Mouse (Mus musculus) stomach, embryonic 14.5 days (tissue): Measurements from ENCODE around the gene Myo1h. TPM values are rescaled to one million over a fixed set of nuclear protein-coding genes. Genes with fewer than 3 reads are reported as not detected.

Experiments
- ATAC-seq: fragments of 200-750 bp; cut with Nextera tagmentation; 2 replicates; pipeline ENCODE4 v1.8.0; 2017; ENCODE audit warnings: low read depth, moderate TSS enrichment; ENCODE audit not compliant: insufficient number of reproducible peaks, insufficient read depth, low FRiP score
- H3K27ac ChIP-seq: fragments of 300-500 bp; sonication (generic); 2 replicates; pipeline ENCODE4 v1.5.1; 2014; ENCODE audit warnings: mild to moderate bottlenecking, low read length, moderate library complexity, mixed read lengths
- H3K27me3 ChIP-seq: fragments of 300-500 bp; sonication (generic); 2 replicates; pipeline ENCODE4 v1.6.1; 2014; ENCODE audit warnings: low read length, control low read depth, mixed read lengths; ENCODE audit not compliant: control insufficient read depth, insufficient read depth
- H3K36me3 ChIP-seq: fragments of 300-500 bp; sonication (generic); 2 replicates; pipeline ENCODE4 v1.6.1; 2014; ENCODE audit warnings: mild to moderate bottlenecking, control low read depth, low read length, moderate library complexity, mixed read lengths; ENCODE audit not compliant: control insufficient read depth, insufficient read depth
- H3K4me1 ChIP-seq: fragments of 300-500 bp; sonication (generic); 2 replicates; pipeline ENCODE4 v1.6.1; 2014; ENCODE audit warnings: low read length, control low read depth, mixed read lengths; ENCODE audit not compliant: control insufficient read depth, insufficient read depth
- H3K4me2 ChIP-seq: fragments of 300-500 bp; sonication (generic); replicated peaks from 2 replicates; pipeline ENCODE4 v1.6.1; 2014; ENCODE audit warnings: low read depth, low read length, control low read depth
- H3K4me3 ChIP-seq: fragments of 300-500 bp; sonication (generic); 2 replicates; pipeline ENCODE4 v1.5.1; 2014; ENCODE audit warnings: low read depth, low read length, control low read depth
- H3K9ac ChIP-seq: fragments of 300-500 bp; sonication (generic); replicated peaks from 2 replicates; pipeline ENCODE4 v1.6.1; 2014; ENCODE audit warnings: low read depth, mild to moderate bottlenecking, control low read depth, low read length, moderate library complexity, mixed read lengths
- H3K9me3 ChIP-seq: fragments of 300-500 bp; sonication (generic); 2 replicates; pipeline ENCODE4 v1.6.1; 2016; ENCODE audit warnings: low read depth, low read length, control low read depth; ENCODE audit not compliant: control insufficient read depth
- WGBS: fragments of 180-500 bp; shearing (Covaris S2); extraction: QIAGEN DNeasy Blood & Tissue Kit; methylation state at CpG from one replicate; pipeline ENCODE4 v1.1.7; 2014; 5-methylcytosine and 5-hydroxymethylcytosine counted together
- polyA plus RNA-seq: library from polyadenylated mRNA; unstranded; fragments of >200 nt; fragmentation: Nextera tagmentation; extraction: Ambion mirVana; gene quantifications from 2 replicates; pipeline ENCODE4 v1.2.1, GENCODE M21; 2014

Myo1h gene
- polyA plus RNA-seq, 1 experiment from 2014 or later: 5.6 TPM

DNA sequence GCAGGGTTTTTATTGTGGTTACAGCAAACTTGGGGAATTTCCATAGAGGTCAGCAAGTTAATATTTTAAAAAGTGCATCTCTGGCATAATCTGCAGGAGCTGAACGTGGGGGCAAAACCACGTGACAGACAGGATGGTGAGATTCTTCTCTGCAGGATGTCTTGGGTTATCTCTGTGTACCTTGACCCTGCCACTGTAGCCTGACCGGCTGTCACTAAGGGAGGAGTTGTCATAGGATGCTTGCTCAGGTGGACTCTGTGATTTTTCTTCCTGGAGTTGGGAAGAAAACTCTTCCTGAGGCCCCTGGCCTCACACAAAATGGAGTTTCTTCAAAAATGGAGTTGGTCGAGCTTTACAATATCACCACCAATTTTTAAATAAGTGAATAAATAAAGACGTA, 54.0 kb downstream of the Myo1h start:
- Histone ChIP-seq H3K27ac (no peak overlapping the region), H3K4me3 (no peak overlapping the region), H3K4me2 (no peak overlapping the region), H3K27me3 (no peaks in the 10 kb centered on the region), H3K9ac (no peak overlapping the region), H3K9me3 (no peaks in the 10 kb centered on the region), H3K36me3 (no peaks in the 10 kb centered on the region), H3K4me1 (no peaks in the 10 kb centered on the region)
- WGBS: 66% methylated on average over 5 of the region's 5 CpGs
- no peak for ATAC-seq

DNA sequence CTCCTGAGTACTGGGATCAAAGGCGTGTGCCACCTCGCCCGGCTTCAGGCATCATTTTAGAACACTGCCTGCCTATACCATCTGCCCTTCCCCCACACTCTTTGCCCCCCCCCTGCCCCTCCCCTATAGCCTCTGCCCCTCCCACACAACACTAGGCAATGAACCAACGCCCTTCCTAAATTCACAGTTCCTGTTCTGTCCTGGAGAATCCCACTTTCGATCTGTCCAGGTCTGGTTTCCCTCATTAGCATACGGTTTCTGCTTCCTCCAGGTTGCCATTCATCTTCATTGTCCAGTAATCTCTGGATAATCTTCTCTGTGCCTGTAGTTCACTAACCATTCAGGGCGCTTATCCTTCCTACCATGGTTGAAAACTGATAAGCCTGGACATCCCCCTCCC, 54.6 kb downstream of the Myo1h start:
- no peak overlapping the region for H3K27ac ChIP-seq
- no peak overlapping the region for H3K4me3 ChIP-seq
- no peaks in the 10 kb centered on the region for H3K4me1 ChIP-seq
- no peaks in the 10 kb centered on the region for H3K36me3 ChIP-seq
- 83% methylated on average over 7 of the region's 7 CpGs for WGBS
- no peak overlapping the region for H3K9ac ChIP-seq
- H3K9me3 ChIP-seq: no peaks in the 10 kb centered on the region
- H3K27me3 ChIP-seq: no peaks in the 10 kb centered on the region
- no peak for ATAC-seq
- no peak overlapping the region for H3K4me2 ChIP-seq

DNA sequence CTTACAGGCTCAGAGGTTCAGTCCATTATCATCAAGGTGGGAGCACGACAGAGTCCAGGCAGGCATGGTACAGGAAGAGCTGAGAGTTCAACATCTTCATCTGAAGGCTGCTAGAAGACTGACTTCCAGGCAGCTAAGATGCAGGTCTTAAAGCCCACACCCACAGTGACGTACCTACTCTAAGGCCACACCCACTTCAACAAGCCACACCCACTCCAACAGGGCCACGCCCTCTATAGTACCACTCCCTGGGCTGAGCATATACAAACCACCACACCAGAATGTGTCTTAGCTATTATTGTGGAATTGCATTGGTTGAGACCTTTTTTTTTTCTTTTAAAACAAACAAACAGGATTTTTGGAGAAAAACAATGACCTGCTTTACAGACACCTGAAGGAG, 56.6 kb downstream of the Myo1h start:
- Histone ChIP-seq H3K4me1 (no peaks in the 10 kb centered on the region), H3K27me3 (no peaks in the 10 kb centered on the region), H3K9ac (no peak overlapping the region), H3K4me2 (no peak overlapping the region), H3K4me3 (no peak overlapping the region), H3K36me3 (no peaks in the 10 kb centered on the region), H3K9me3 (no peaks in the 10 kb centered on the region), H3K27ac (no peak overlapping the region)
- WGBS: 56% methylated on average over 3 of the region's 3 CpGs
- peak; percentile 74; the same call in 1 of the 2 replicates for ATAC-seq

DNA sequence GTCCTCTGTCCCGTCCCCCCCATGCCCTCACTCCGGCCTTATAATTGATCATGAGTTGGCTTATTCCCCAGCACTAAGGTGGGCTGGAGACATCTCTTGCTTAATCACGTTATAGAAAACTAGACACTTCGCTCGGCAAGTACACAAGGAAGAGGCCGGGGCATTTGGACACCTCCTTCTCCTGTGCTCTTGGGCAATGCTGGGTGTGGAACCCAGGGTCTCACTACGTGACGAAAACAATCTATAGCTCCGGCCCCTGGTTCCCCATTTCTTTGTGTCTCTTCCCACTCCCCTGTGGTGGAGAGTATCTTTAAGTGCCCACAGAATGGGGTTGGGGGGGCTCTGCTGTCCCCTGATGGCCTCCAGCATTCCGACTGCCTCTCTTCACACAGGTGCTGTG, 58.0 kb downstream of the Myo1h start:
- ATAC-seq: no peak
- H3K27me3 ChIP-seq: no peaks in the 10 kb centered on the region
- no peak overlapping the region for H3K27ac ChIP-seq
- H3K4me1 ChIP-seq: no peaks in the 10 kb centered on the region
- no peaks in the 10 kb centered on the region for H3K9me3 ChIP-seq
- H3K4me3 ChIP-seq: no peak overlapping the region
- no peaks in the 10 kb centered on the region for H3K36me3 ChIP-seq
- no peak overlapping the region for H3K4me2 ChIP-seq
- no peak overlapping the region for H3K9ac ChIP-seq
- WGBS: 85% methylated on average over 10 of the region's 10 CpGs

DNA sequence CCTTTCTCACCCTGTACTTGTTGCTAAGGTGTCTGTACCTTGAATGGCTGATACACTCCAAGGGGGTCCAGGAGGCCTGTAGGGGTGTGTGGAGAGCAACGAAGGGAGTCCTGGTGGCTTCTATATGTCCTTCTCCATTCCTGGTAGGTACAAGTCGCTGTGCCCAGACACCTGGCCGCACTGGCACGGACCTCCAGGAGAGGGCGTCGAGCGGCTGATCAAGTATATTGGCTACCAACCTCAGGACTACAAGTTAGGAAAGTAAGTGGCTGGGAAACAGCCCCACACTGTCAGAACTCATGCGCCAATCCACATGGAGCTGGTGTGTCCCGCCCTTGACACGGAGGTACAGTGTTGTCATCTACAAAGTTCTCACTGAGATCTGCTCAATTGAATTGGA, 62.5 kb downstream of the Myo1h start:
- H3K4me1 ChIP-seq: no peaks in the 10 kb centered on the region
- no peak for ATAC-seq
- no peak overlapping the region for H3K27ac ChIP-seq
- 58% methylated on average over 10 of the region's 10 CpGs for WGBS
- no peak overlapping the region for H3K4me3 ChIP-seq
- H3K27me3 ChIP-seq: no peaks in the 10 kb centered on the region
- no peak overlapping the region for H3K9ac ChIP-seq
- no peaks in the 10 kb centered on the region for H3K9me3 ChIP-seq
- no peaks in the 10 kb centered on the region for H3K36me3 ChIP-seq
- no peak overlapping the region for H3K4me2 ChIP-seq

DNA sequence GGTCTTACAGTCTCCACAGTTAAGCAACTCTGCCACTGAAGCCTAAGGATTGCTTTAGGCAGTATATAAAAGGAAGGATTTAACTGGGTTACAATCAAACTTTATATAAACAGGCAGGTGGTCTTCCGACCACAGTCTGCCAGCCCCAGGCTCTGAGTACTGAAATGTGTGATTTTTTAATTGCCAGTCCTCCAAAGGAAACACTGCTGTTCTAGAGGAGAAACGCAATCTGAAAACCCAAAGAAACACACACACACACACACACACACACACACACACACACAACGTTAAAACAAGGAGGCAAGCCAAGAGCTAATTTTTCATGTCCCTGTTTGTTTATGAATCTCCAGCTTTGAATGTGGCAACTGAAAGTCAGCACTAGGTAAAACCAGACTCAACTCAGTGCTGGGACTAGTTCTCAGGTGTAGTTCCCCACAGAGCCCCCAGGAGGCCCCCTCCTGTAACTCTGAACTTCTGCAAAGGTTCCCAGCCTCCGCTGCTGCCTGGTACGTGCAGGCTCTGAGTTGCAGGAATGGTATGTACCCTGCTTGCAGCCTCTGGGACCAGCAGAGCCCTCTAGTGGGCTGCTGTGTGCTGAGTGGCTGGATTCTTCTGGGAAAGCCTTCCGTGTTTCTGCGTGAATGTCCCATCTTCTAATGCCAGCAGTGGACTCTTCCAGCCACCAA, 67.4 kb downstream of the Myo1h start:
- no peaks in the 10 kb centered on the region; the same call in 1 of the 2 replicates for H3K36me3 ChIP-seq
- H3K9me3 ChIP-seq: no peaks in the 10 kb centered on the region
- H3K9ac ChIP-seq: peak overlapping the region; percentile 28
- peak overlapping the region; percentile 16; the same call in 1 of the 2 replicates for H3K4me3 ChIP-seq
- WGBS: 12% methylated on average over 7 of the region's 7 CpGs
- H3K27ac ChIP-seq: peak overlapping the region; percentile 95
- peak; percentile 88 for ATAC-seq
- H3K4me2 ChIP-seq: peak overlapping the region; percentile 35
- peaks cover 18% of the 10 kb centered on the region; the same call in 1 of the 2 replicates for H3K4me1 ChIP-seq
- no peaks in the 10 kb centered on the region for H3K27me3 ChIP-seq

DNA sequence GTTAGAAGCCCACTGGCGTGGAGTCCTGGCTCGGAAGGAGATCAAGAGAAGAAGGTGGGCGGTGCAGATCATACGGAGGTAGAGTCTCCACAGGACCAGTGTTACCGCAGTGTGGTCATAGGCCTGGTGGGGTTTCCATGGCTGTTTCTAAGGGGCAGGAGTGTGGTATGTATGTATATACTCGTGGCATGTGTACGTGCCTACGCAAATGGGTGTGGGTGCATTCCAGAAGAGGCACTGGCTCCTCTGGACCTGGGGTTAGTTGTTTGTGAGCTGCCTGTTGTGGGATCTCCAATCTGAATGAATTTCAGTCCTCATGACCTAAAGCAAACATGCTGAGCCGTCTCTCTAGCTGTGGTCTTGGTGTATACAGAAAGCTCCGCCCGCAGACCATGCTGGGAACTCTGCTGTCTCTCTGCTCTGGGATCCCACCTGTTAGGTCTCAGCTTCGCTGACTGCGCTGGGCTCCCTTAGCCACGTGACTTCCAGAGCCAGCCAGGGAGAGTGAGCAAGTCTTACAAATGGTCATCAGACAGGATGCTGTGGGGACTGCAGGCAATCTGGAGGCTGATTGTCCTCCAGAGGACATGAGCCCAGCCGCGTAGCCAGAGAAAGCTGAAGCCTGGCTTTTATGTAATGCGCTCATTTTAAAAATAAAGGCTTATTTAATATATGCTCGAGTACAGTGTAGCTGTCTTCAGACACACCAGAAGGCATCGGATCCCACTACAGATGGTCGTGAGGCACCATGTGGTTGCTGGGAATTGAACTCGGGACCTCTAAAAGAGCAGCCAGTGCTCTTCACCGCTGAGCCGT, 68.2 kb downstream of the Myo1h start:
- H3K36me3 ChIP-seq: peaks cover 1% of the 10 kb centered on the region
- peak overlapping the region; percentile 35 for H3K4me2 ChIP-seq
- peak overlapping the region; percentile 95 for H3K27ac ChIP-seq
- ATAC-seq: peak; percentile 81
- H3K9me3 ChIP-seq: no peaks in the 10 kb centered on the region
- H3K4me3 ChIP-seq: peak overlapping the region; percentile 16; the same call in 1 of the 2 replicates
- 30% methylated on average over 23 of the region's 23 CpGs for WGBS
- no peaks in the 10 kb centered on the region for H3K27me3 ChIP-seq
- H3K4me1 ChIP-seq: peaks cover 18% of the 10 kb centered on the region; the same call in 1 of the 2 replicates
- peak overlapping the region; percentile 28 for H3K9ac ChIP-seq

DNA sequence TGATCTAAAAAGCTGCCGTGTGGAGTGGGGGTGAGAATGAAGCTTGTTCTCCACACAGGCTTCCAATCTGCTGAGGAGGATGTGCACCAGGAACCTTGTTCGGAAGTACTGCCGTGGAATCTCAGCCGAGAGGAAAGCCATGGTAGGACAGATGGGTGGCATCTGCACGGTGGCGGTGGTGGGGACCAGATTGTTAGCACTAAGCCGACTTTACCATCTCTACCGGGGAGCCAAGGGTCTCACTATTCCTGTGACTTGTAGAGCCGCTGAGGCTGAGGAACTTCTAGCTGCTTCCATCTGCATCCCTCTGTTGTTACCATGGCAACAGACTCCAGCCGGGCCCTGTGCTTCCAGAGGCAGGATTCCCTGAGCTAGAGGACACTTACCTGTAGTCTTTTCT, 69.9 kb downstream of the Myo1h start:
- no peak for ATAC-seq
- peaks cover 18% of the 10 kb centered on the region; the same call in 1 of the 2 replicates for H3K4me1 ChIP-seq
- peak overlapping the region; percentile 55; the same call in 1 of the 2 replicates for H3K27ac ChIP-seq
- H3K4me2 ChIP-seq: no peak overlapping the region
- H3K27me3 ChIP-seq: no peaks in the 10 kb centered on the region
- H3K36me3 ChIP-seq: peaks cover 17% of the 10 kb centered on the region
- WGBS: 81% methylated on average over 10 of the region's 10 CpGs
- no peak overlapping the region for H3K9ac ChIP-seq
- H3K4me3 ChIP-seq: no peak overlapping the region
- no peaks in the 10 kb centered on the region for H3K9me3 ChIP-seq
